Mouse (Mus musculus) cerebral cortex, adult 2 months (tissue): ENCODE measurements around the gene Tada2b.

Source experiments
- WGBS: fragments of 180-500 bp; shearing (Covaris S2); methylation state at CpG from one replicate; pipeline ENCODE4 v1.1.7; 2018; 5-methylcytosine and 5-hydroxymethylcytosine counted together

Gene Tada2b

GRCm38 (mm10) chr5:36480398-36480797 is 3.7 kb downstream of the Tada2b start:
- 32% methylated on average over 4 of the region's 4 CpGs for WGBS

- WGBS = 67% methylated on average over 2 of the region's 2 CpGs
Observed at GRCm38 (mm10) chr5:36479735-36480134, 4.3 kb downstream of the Tada2b start.

- WGBS = 76% methylated on average over 6 of the region's 6 CpGs
Observed at GRCm38 (mm10) chr5:36478540-36479420, 5.3 kb downstream of the Tada2b start.

GRCm38 (mm10) chr5:36477486-36477885 is 6.6 kb downstream of the Tada2b start:
- 78% methylated on average over 3 of the region's 3 CpGs for WGBS

- WGBS = 81% methylated on average over 5 of the region's 5 CpGs
Observed at GRCm38 (mm10) chr5:36474283-36474682, 9.8 kb downstream of the Tada2b start.

GRCm38 (mm10) chr5:36472876-36473655 is 11.0 kb downstream of the Tada2b start:
- whole genome bisulfite sequencing = 74% methylated on average over 4 of the region's 4 CpGs

DNA sequence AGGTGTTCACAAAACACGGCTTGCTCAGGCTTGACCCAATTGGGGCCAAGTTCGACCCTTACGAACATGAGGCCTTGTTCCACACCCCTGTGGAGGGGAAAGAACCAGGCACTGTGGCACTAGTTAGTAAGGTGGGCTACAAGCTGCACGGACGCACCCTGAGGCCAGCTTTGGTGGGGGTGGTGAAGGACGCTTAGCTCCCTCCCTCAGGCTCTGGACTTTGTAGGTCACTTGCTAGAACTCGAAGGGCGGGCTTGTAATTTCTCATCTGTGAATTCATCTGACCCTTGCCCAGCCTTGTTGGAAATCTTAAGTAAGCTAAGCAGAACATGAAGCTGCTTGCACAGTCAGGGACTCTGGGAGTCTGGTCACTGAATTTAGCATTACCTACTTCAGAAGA is 12.9 kb downstream of the Tada2b start:
- 91% methylated on average over 8 of the region's 8 CpGs for WGBS

DNA sequence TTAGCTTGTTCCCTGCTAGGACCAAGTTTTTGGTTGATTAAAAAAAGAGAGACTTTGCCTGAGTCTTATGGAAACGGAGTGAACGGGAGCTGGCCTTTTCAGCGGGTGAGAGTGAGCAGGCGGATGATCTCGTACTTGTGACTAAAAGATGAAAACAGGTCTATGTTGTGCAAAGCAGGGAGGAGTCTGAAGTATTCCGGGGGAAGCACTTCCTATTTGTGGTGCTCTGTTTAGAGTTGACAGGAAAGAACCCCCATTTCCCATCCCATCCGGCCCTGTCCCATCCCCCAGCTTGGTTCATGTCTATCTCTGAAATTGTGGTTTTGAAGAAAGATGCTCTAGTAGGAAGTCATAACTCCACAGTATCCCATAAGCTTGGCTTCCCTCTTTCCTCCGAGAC is 18.2 kb downstream of the Tada2b start:
- WGBS = 16% methylated on average over 8 of the region's 8 CpGs

DNA sequence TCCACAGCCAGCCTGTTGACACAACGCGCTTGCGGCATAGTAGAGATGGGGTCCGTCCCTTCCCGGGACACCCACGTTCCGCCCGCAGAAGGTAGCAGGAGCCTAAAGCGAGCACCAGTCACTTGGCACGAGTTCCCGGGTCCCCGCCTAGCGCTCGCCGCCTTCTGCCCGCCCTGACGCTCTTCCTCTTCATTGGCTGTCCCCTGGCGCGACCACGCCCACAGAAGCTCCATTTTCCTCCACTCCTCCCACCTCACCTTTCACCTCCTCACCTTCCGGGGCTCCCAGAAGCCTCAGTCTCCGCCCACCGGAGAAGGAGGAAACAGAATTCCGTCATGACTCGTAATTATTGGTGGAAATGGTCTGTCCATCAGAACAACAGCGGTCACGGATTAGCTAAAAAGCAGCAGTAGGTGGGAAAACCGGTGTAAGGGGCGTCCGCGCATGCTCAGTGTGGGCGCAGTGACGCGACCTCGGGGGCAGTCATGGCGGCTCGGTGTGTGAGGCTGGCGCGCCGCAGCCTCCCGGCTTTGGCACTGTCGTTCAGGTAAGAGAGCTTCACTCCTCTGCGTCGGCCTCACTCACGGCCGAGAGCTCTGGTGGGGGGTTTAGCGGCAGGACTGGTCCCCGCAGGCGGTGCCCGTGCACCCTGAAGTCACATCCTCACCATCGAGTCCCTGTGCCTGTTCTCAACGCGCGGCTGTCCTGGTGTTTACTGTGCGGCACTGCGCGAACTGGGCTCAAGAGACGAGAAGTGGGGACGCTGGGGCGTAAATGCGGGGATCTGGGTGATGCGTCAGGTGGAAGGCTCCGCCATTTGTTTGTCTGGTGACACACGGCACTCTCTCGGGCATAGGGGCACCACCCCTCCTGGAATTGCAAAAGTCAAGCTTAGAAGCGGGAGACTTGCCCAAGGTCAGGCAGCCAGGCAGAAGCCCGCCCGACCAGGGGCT is 19.1 kb downstream of the Tada2b start, which contains the start of gene Grpel1:
Gene Grpel1, plus strand, starts transcription at position 290 of the 953 bp plus-strand sequence.
- under 1% methylated on average over 68 of the region's 68 CpGs for WGBS

- WGBS = 50% methylated on average over 5 of the region's 5 CpGs
Observed at GRCm38 (mm10) chr5:36463391-36463790, 20.7 kb downstream of the Tada2b start.

DNA sequence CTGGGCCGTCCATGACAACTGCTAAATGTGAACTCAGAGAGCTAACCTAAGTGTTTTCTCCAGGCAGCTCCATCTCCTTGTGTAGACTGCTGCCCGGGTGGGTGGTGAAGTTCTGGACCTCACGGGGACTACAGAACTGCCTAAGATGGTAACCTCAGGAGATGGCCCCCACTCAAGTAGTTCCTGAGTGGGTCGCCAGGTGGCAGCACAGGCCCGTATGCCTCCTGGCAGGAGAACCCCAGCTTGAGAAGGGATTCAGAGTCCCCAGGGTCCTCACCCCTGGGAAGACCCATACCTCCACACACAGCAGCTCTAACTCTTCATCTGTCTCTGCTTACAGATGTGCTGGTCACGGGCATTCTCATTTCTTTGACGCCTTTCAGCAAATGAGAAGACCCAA is 21.3 kb downstream of the Tada2b start:
- WGBS = 16% methylated on average over 7 of the region's 7 CpGs

GRCm38 (mm10) chr5:36461231-36461630 is 22.9 kb downstream of the Tada2b start:
- WGBS = 71% methylated on average over 2 of the region's 2 CpGs

- WGBS = 85% methylated on average over 2 of the region's 2 CpGs
Observed at GRCm38 (mm10) chr5:36460712-36461111, 23.4 kb downstream of the Tada2b start.

GRCm38 (mm10) chr5:36458926-36459325 is 25.2 kb downstream of the Tada2b start:
- WGBS = 19% methylated on average over 4 of the region's 4 CpGs

- 73% methylated on average over 4 of the region's 4 CpGs for WGBS
Observed at GRCm38 (mm10) chr5:36457706-36458105, 26.4 kb downstream of the Tada2b start.

- 86% methylated on average over 6 of the region's 6 CpGs for WGBS
Observed at GRCm38 (mm10) chr5:36452821-36453220, 31.3 kb downstream of the Tada2b start.

GRCm38 (mm10) chr5:36451872-36452389 is 32.2 kb downstream of the Tada2b start:
- WGBS = 77% methylated on average over 10 of the region's 10 CpGs

- WGBS = 33% methylated on average over 10 of the region's 10 CpGs
Observed at GRCm38 (mm10) chr5:36451119-36451518, 33.0 kb downstream of the Tada2b start.

GRCm38 (mm10) chr5:36449710-36450358 is 34.3 kb downstream of the Tada2b start:
- WGBS = 82% methylated on average over 6 of the region's 6 CpGs

DNA sequence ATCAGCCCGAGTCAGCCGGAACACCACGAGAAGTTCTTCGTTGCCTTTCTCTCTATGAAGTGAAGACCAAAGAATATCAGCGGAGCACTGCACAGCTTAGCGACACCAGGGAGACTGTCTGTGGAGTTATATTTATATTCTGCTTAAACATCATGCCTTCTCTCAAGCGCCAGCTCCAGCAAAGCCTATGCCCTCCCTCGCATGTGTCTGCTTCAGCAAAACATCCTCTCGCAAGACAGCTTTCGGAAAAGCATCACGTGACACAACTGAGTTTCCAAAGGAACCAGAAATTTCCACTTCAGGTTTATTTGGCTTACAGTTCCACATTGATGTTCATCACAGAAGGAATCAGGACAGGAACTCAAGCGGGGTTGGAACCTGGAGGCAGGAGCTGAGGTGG is 36.2 kb downstream of the Tada2b start:
- 60% methylated on average over 12 of the region's 12 CpGs for WGBS
